Mouse (Mus musculus): ENCODE data around the gene Rnf213. TPM values are rescaled to one million over a fixed set of nuclear protein-coding genes. Genes with fewer than 3 reads are reported as not detected.

Gene Rnf213
- total RNA-seq, 2 experiments from 2014 or later: 29.1 to 31.6 TPM

GRCm38 (mm10) chr11:119435880-119436872 is 43.3 kb downstream of the Rnf213 start:
- DNase-seq (ENCODE audit: low spot score in 2 of 2): no peak

- DNase-seq (ENCODE audit: low spot score in 2 of 2): no peak
Observed at GRCm38 (mm10) chr11:119438776-119439175, 45.9 kb downstream of the Rnf213 start.

- no peak for DNase-seq (ENCODE audit: low spot score in 2 of 2)
Observed at GRCm38 (mm10) chr11:119442199-119442598, 49.3 kb downstream of the Rnf213 start.

GRCm38 (mm10) chr11:119443442-119443841 is 50.5 kb downstream of the Rnf213 start:
- DNase-seq (ENCODE audit: low spot score in 2 of 2): no peak

- no peak for DNase-seq (ENCODE audit: low spot score in 2 of 2)
Observed at GRCm38 (mm10) chr11:119456097-119456496, 63.2 kb downstream of the Rnf213 start.

- no peak for DNase-seq (ENCODE audit: low spot score in 2 of 2)
Observed at GRCm38 (mm10) chr11:119477876-119478275, 85.0 kb downstream of the Rnf213 start.

- peak; percentile 96 to 97 for DNase-seq (ENCODE audit: low spot score in 2 of 2)
Observed at GRCm38 (mm10) chr11:119490861-119491689, 98.2 kb downstream of the Rnf213 start, which contains the start of gene Endov. Gene Endov (plus strand): TSS chr11:119491347.

- no peak for DNase-seq (ENCODE audit: low spot score in 2 of 2)
Observed at GRCm38 (mm10) chr11:119491690-119492087, 98.8 kb downstream of the Rnf213 start.

- DNase-seq (ENCODE audit: low spot score in 2 of 2): no peak
Observed at GRCm38 (mm10) chr11:119492830-119493229, 99.9 kb downstream of the Rnf213 start.

- no peak for DNase-seq (ENCODE audit: low spot score in 2 of 2)
Observed at GRCm38 (mm10) chr11:119493516-119493915, 100.6 kb downstream of the Rnf213 start.

- no peak for DNase-seq (ENCODE audit: low spot score in 2 of 2)
Observed at GRCm38 (mm10) chr11:119496147-119496546, 103.2 kb downstream of the Rnf213 start.

- no peak for DNase-seq (ENCODE audit: low spot score in 2 of 2)
Observed at GRCm38 (mm10) chr11:119497451-119497850, 104.6 kb downstream of the Rnf213 start.

GRCm38 (mm10) chr11:119499297-119499696 is 106.4 kb downstream of the Rnf213 start:
- DNase-seq (ENCODE audit: low spot score in 2 of 2): no peak

- no peak for DNase-seq (ENCODE audit: low spot score in 2 of 2)
Observed at GRCm38 (mm10) chr11:119500011-119500410, 107.1 kb downstream of the Rnf213 start.

GRCm38 (mm10) chr11:119503675-119504074 is 110.8 kb downstream of the Rnf213 start:
- DNase-seq (ENCODE audit: low spot score in 2 of 2): peak; percentile 47 to 53

- DNase-seq (ENCODE audit: low spot score in 2 of 2): no peak
Observed at GRCm38 (mm10) chr11:119506386-119506785, 113.5 kb downstream of the Rnf213 start.

- DNase-seq (ENCODE audit: low spot score in 2 of 2): no peak
Observed at GRCm38 (mm10) chr11:119507772-119508171, 114.9 kb downstream of the Rnf213 start.

GRCm38 (mm10) chr11:119509165-119509776 is 116.4 kb downstream of the Rnf213 start:
- DNase-seq (ENCODE audit: low spot score in 2 of 2): no peak

- DNase-seq (ENCODE audit: low spot score in 2 of 2): no peak
Observed at GRCm38 (mm10) chr11:119513038-119513659, 120.2 kb downstream of the Rnf213 start.

- DNase-seq (ENCODE audit: low spot score in 2 of 2): no peak
Observed at GRCm38 (mm10) chr11:119514108-119514860, 121.4 kb downstream of the Rnf213 start.
